Mouse (Mus musculus) gastrocnemius, postnatal 4 days (tissue): ENCODE data around the gene Pomt2. TPM values are rescaled to one million over a fixed set of nuclear protein-coding genes. Genes with fewer than 3 reads are reported as not detected.

Source experiments
- total RNA-seq, 2 experiments: library from RNA; stranded (reverse); gene quantifications; 2 replicates each; pipeline ENCODE4 v1.2.3; 2021

Gene Pomt2
- total RNA-seq, 2 experiments from 2014 or later = 12.3 to 14.6 TPM

Other genes with a start within 250 kb of the Pomt2 start
- gene Cipc, start 200.9 kb downstream of the Pomt2 start, total RNA-seq = 10 to 100 TPM; 21.5 to 31.1 TPM
- not detected for gene Zdhhc22, start 157.5 kb downstream of the Pomt2 start, total RNA-seq
- gene Tmem63c, start 126.6 kb downstream of the Pomt2 start, total RNA-seq = under 1 TPM; 0.10 to 0.16 TPM
- gene Ngb, start 45.4 kb downstream of the Pomt2 start, total RNA-seq = not detected
- 10 to 100 TPM; 52.4 to 56.7 TPM for gene Gstz1, start 803 bp downstream of the Pomt2 start, total RNA-seq
- under 1 TPM; 0.36 to 0.86 TPM for gene Samd15, start 51.8 kb upstream of the Pomt2 start, total RNA-seq
- 1 to 10 TPM; 3.8 to 4.6 TPM for gene Tmed8, start 52.5 kb upstream of the Pomt2 start, total RNA-seq
- gene Noxred1, start 90.8 kb upstream of the Pomt2 start, total RNA-seq = under 1 TPM in 1 of 2 experiments, not detected in 1; 0.22 TPM
- 10 to 100 TPM; 18.1 to 20.7 TPM for gene Vipas39, start 118.3 kb upstream of the Pomt2 start, total RNA-seq
- 100 to 1,000 TPM; 102 to 104 TPM for gene Ahsa1, start 118.5 kb upstream of the Pomt2 start, total RNA-seq
- gene Ism2, start 151.7 kb upstream of the Pomt2 start, total RNA-seq = under 1 TPM; 0.25 to 0.41 TPM
- gene Sptlc2, start 240.4 kb upstream of the Pomt2 start, total RNA-seq = 10 to 100 TPM; 41.7 to 44.1 TPM